Mouse (Mus musculus) intestine, embryonic 14.5 days (tissue): ENCODE data around the gene Zfp691. TPM values are rescaled to one million over a fixed set of nuclear protein-coding genes. Genes with fewer than 3 reads are reported as not detected.

Source experiments
- ATAC-seq: fragments of 200-750 bp; cut with Nextera tagmentation; replicated peaks from 2 replicates; pipeline ENCODE4 v1.8.0; 2017; ENCODE audit warnings: low read depth, moderate number of reproducible peaks, moderate TSS enrichment, moderate library complexity; ENCODE audit not compliant: low FRiP score, low TSS enrichment
- DNase-seq: peaks from one replicate; pipeline ENCODE4 v3.0.0-alpha.2; 2018; ENCODE audit warnings: low spot score
- H3K27ac ChIP-seq: fragments of 300-500 bp; sonication (generic); 2 replicates; pipeline ENCODE4 v1.5.1; 2014; ENCODE audit warnings: low read depth, mild to moderate bottlenecking, control low read depth
- H3K27me3 ChIP-seq: fragments of 300-500 bp; sonication (generic); replicated peaks from 2 replicates; pipeline ENCODE4 v1.6.1; 2014; ENCODE audit warnings: low read length, control low read depth; ENCODE audit not compliant: control insufficient read depth, insufficient read depth
- H3K36me3 ChIP-seq: fragments of 300-500 bp; sonication (generic); 2 replicates; pipeline ENCODE4 v1.6.1; 2014; ENCODE audit warnings: low read length, control low read depth; ENCODE audit not compliant: control insufficient read depth, insufficient read depth
- H3K4me1 ChIP-seq: fragments of 300-500 bp; sonication (generic); replicated peaks from 2 replicates; pipeline ENCODE4 v1.6.1; 2014; ENCODE audit warnings: low read length, control low read depth, mixed read lengths; ENCODE audit not compliant: control insufficient read depth, insufficient read depth
- H3K4me2 ChIP-seq: fragments of 300-500 bp; sonication (generic); 2 replicates; pipeline ENCODE4 v1.6.1; 2014; ENCODE audit warnings: low read length
- H3K4me3 ChIP-seq: fragments of 300-500 bp; sonication (generic); 2 replicates; pipeline ENCODE4 v1.5.1; 2014; ENCODE audit warnings: low read depth, low read length, control low read depth, mixed read lengths
- H3K9ac ChIP-seq: fragments of 300-500 bp; sonication (generic); 2 replicates; pipeline ENCODE4 v1.6.1; 2014; ENCODE audit warnings: mild to moderate bottlenecking, low read length
- H3K9me3 ChIP-seq: fragments of 300-500 bp; sonication (generic); 2 replicates; pipeline ENCODE4 v1.6.1; 2016; ENCODE audit warnings: low read length, control low read depth; ENCODE audit not compliant: control insufficient read depth
- WGBS: fragments of 180-500 bp; shearing (Covaris S2); extraction: QIAGEN DNeasy Blood & Tissue Kit; methylation state at CpG from one replicate; pipeline ENCODE4 v1.1.7; 2014; 5-methylcytosine and 5-hydroxymethylcytosine counted together
- polyA plus RNA-seq: library from polyadenylated mRNA; unstranded; fragments of >200 nt; fragmentation: Nextera tagmentation; extraction: Ambion mirVana; gene quantifications from 2 replicates; pipeline ENCODE4 v1.2.1, GENCODE M21; 2014

Gene Zfp691
- 6.7 and 7.7 TPM in 2 replicates for polyA plus RNA-seq

- DNase-seq (peak; percentile 88), ATAC-seq (peak; percentile 100)
- Histone ChIP-seq H3K4me2 (peak within 1 kb of the TSS; percentile 74), H3K27me3 (no peaks in the 10 kb centered on the region), H3K9me3 (no peaks in the 10 kb centered on the region), H3K4me1 (peaks cover 6% of the 10 kb centered on the region; the same call in 1 of the 2 replicates), H3K4me3 (peak within 1 kb of the TSS; percentile 85), H3K36me3 (peaks cover 17% of the 10 kb centered on the region), H3K27ac (peak within 1 kb of the TSS; percentile 39; the same call in 1 of the 2 replicates), H3K9ac (peak within 1 kb of the TSS; percentile 81)
- WGBS: under 1% methylated on average over 40 of the region's 40 CpGs
Measured at GRCm38 (mm10) chr4:119173851-119174453, at the start of gene Zfp691. Gene Zfp691, minus strand, starts transcription at chr4:119174195.

GRCm38 (mm10) chr4:119223696-119224095 is 49.7 kb upstream of the Zfp691 start:
- H3K4me1 ChIP-seq: no peaks in the 10 kb centered on the region
- no peak overlapping the region for H3K4me2 ChIP-seq
- DNase-seq (no peak), ATAC-seq (no peak)
- peaks cover 53% of the 10 kb centered on the region for H3K36me3 ChIP-seq
- H3K4me3 ChIP-seq: no peak overlapping the region
- no peaks in the 10 kb centered on the region for H3K27me3 ChIP-seq
- WGBS: 97% methylated on average over 1 of the region's 1 CpGs
- H3K9ac ChIP-seq: no peak overlapping the region
- no peak overlapping the region for H3K27ac ChIP-seq
- H3K9me3 ChIP-seq: no peaks in the 10 kb centered on the region

GRCm38 (mm10) chr4:119218169-119218568 is 44.2 kb upstream of the Zfp691 start, which contains the start of gene Tmem269:
Gene Tmem269, minus strand, starts transcription at chr4:119218217.
- Histone ChIP-seq H3K27me3 (no peaks in the 10 kb centered on the region), H3K4me1 (no peaks in the 10 kb centered on the region), H3K4me3 (no peak within 1 kb of the TSS), H3K27ac (no peak within 1 kb of the TSS), H3K36me3 (peaks cover 4% of the 10 kb centered on the region; the same call in 1 of the 2 replicates), H3K9me3 (no peaks in the 10 kb centered on the region), H3K9ac (no peak within 1 kb of the TSS), H3K4me2 (no peak within 1 kb of the TSS)
- ATAC-seq: no peak
- DNase-seq: no peak
- 15% methylated on average over 11 of the region's 11 CpGs for WGBS

- Histone ChIP-seq H3K27ac (no peak overlapping the region), H3K4me1 (no peaks in the 10 kb centered on the region), H3K9ac (no peak overlapping the region), H3K4me3 (no peak overlapping the region), H3K4me2 (no peak overlapping the region), H3K27me3 (no peaks in the 10 kb centered on the region), H3K9me3 (no peaks in the 10 kb centered on the region), H3K36me3 (no peaks in the 10 kb centered on the region)
- WGBS: 75% methylated on average over 8 of the region's 8 CpGs
- ATAC-seq: no peak
- no peak for DNase-seq
Measured at GRCm38 (mm10) chr4:119216667-119217066, 42.7 kb upstream of the Zfp691 start.

GRCm38 (mm10) chr4:119204672-119205071 is 30.7 kb upstream of the Zfp691 start:
- whole genome bisulfite sequencing: 22% methylated on average over 8 of the region's 8 CpGs
- H3K9ac ChIP-seq: no peak overlapping the region
- H3K4me2 ChIP-seq: no peak overlapping the region
- H3K36me3 ChIP-seq: peaks cover 13% of the 10 kb centered on the region
- H3K27me3 ChIP-seq: no peaks in the 10 kb centered on the region
- peak; percentile 66 for DNase-seq
- no peaks in the 10 kb centered on the region for H3K9me3 ChIP-seq
- H3K27ac ChIP-seq: no peak overlapping the region
- H3K4me1 ChIP-seq: no peaks in the 10 kb centered on the region
- ATAC-seq: no peak
- H3K4me3 ChIP-seq: no peak overlapping the region

- Histone ChIP-seq H3K4me3 (no peak overlapping the region), H3K9me3 (no peaks in the 10 kb centered on the region), H3K9ac (no peak overlapping the region), H3K36me3 (peaks cover 26% of the 10 kb centered on the region), H3K27ac (no peak overlapping the region), H3K4me1 (peaks cover 9% of the 10 kb centered on the region; the same call in 1 of the 2 replicates), H3K4me2 (no peak overlapping the region), H3K27me3 (no peaks in the 10 kb centered on the region)
- no peak for DNase-seq
- ATAC-seq: no peak
- WGBS: 87% methylated on average over 6 of the region's 6 CpGs
Measured at GRCm38 (mm10) chr4:119198105-119198504, 24.1 kb upstream of the Zfp691 start.

GRCm38 (mm10) chr4:119195582-119196320 is 21.8 kb upstream of the Zfp691 start:
- ATAC-seq: no peak
- peak overlapping the region; percentile 83 for H3K4me3 ChIP-seq
- H3K27ac ChIP-seq: peak overlapping the region; percentile 54
- no peaks in the 10 kb centered on the region for H3K27me3 ChIP-seq
- H3K9me3 ChIP-seq: no peaks in the 10 kb centered on the region
- peaks cover 14% of the 10 kb centered on the region; the same call in 1 of the 2 replicates for H3K36me3 ChIP-seq
- H3K4me1 ChIP-seq: peaks cover 9% of the 10 kb centered on the region; the same call in 1 of the 2 replicates
- WGBS: 8% methylated on average over 18 of the region's 18 CpGs
- no peak for DNase-seq
- peak overlapping the region; percentile 81 for H3K9ac ChIP-seq
- peak overlapping the region; percentile 48 for H3K4me2 ChIP-seq

GRCm38 (mm10) chr4:119194909-119195581 is 21.1 kb upstream of the Zfp691 start, which contains the start of gene Svbp:
Gene Svbp, plus strand, starts transcription at chr4:119195306.
- peaks cover 9% of the 10 kb centered on the region; the same call in 1 of the 2 replicates for H3K4me1 ChIP-seq
- H3K27ac ChIP-seq: peak within 1 kb of the TSS; percentile 54
- WGBS: 1% methylated on average over 38 of the region's 47 CpGs
- H3K9me3 ChIP-seq: no peaks in the 10 kb centered on the region
- DNase-seq (peak; percentile 97), ATAC-seq (peak; percentile 94)
- no peaks in the 10 kb centered on the region for H3K27me3 ChIP-seq
- peak within 1 kb of the TSS; percentile 48 for H3K4me2 ChIP-seq
- peaks cover 13% of the 10 kb centered on the region; the same call in 1 of the 2 replicates for H3K36me3 ChIP-seq
- peak within 1 kb of the TSS; percentile 81 for H3K9ac ChIP-seq
- peak within 1 kb of the TSS; percentile 83 for H3K4me3 ChIP-seq
